Mouse (Mus musculus): ENCODE data around the gene Rsph4a. TPM values are rescaled to one million over a fixed set of nuclear protein-coding genes. Genes with fewer than 3 reads are reported as not detected.
"Not testable (repeated sequence)": the region's sequence is repeated elsewhere in the genome, so short reads cannot be mapped to it uniquely, and the experiment has no call there.

Gene Rsph4a
- polyA plus RNA-seq (2017; shearing (Covaris generic)): under 1 TPM in 2 of 3 experiments, not detected in 1; 0.16 to 0.17 TPM

GRCm38 (mm10) chr10:33904530-33905481, at the start of gene Rsph4a:
Rsph4a (plus strand) TSS chr10:33905111.
- ATAC-seq: peak; percentile 63

- ATAC-seq: no peak
These were observed 47.5 kb upstream of the Rsph4a start, which contains the start of gene Sult3a1 for GRCm38 (mm10) chr10:33857421-33857820. Sult3a1 (plus strand) TSS chr10:33857721.

GRCm38 (mm10) chr10:33865994-33866393, 38.9 kb upstream of the Rsph4a start:
- no peak for ATAC-seq

- ATAC-seq: no peak
These were observed 34.5 kb upstream of the Rsph4a start for GRCm38 (mm10) chr10:33870441-33870840.

GRCm38 (mm10) chr10:33872672-33873398, 32.1 kb upstream of the Rsph4a start:
- ATAC-seq: no peak

- not testable (repeated sequence) for ATAC-seq
These were observed 22.5 kb upstream of the Rsph4a start for GRCm38 (mm10) chr10:33882411-33882810.

- not testable (repeated sequence) for ATAC-seq
These were observed 3.4 kb upstream of the Rsph4a start for GRCm38 (mm10) chr10:33901520-33901919.

- ATAC-seq: no peak
These were observed 578 bp downstream of the Rsph4a start for GRCm38 (mm10) chr10:33905489-33905888.

GRCm38 (mm10) chr10:33940702-33941101, 35.8 kb downstream of the Rsph4a start:
- ATAC-seq: no peak

GRCm38 (mm10) chr10:33945390-33945789, 40.5 kb downstream of the Rsph4a start:
- no peak for ATAC-seq

GRCm38 (mm10) chr10:33946336-33946735, 41.4 kb downstream of the Rsph4a start:
- no peak for ATAC-seq

- peak; percentile 95 for ATAC-seq
These were observed 46.1 kb downstream of the Rsph4a start, which contains the start of gene Zup1 for GRCm38 (mm10) chr10:33950803-33951583. Zup1 (minus strand) TSS chr10:33951269.

- ATAC-seq: no peak
These were observed 47.6 kb downstream of the Rsph4a start for GRCm38 (mm10) chr10:33952509-33952908.

Other genes with a start within 250 kb of the Rsph4a start
- gene Sult3a2, start 118.4 kb upstream of the Rsph4a start, polyA plus RNA-seq (2017; shearing (Covaris generic)): not detected
- gene Sult3a1, start 47.4 kb upstream of the Rsph4a start, polyA plus RNA-seq (2017; shearing (Covaris generic)): not detected
- gene Zup1, start 46.2 kb downstream of the Rsph4a start, polyA plus RNA-seq (2017; shearing (Covaris generic)): 10 to 100 TPM; 59.3 to 86.4 (median 70.5) TPM
- 100 to 1,000 TPM in 1 of 3 experiments, 10 to 100 TPM in 2; 59.6 to 140 (median 87.0) TPM for gene Rwdd1, start 114.5 kb downstream of the Rsph4a start, polyA plus RNA-seq (2017; shearing (Covaris generic))
- not detected for gene Trappc3l, start 132.5 kb downstream of the Rsph4a start, polyA plus RNA-seq (2017; shearing (Covaris generic))
- not detected for gene Calhm4, start 139.2 kb downstream of the Rsph4a start, polyA plus RNA-seq (2017; shearing (Covaris generic))
- gene Calhm5, start 191.4 kb downstream of the Rsph4a start, polyA plus RNA-seq (2017; shearing (Covaris generic)): not detected
- gene Calhm6, start 222.9 kb downstream of the Rsph4a start, polyA plus RNA-seq (2017; shearing (Covaris generic)): 10 to 100 TPM; 30.6 to 42.2 (median 39.7) TPM

Data from inflammation-experienced regulatory T-cells, adult 6 months (primary cell).